Mouse (Mus musculus): ENCODE results near the gene Slc12a5. TPM values are rescaled to one million over a fixed set of nuclear protein-coding genes. Genes with fewer than 3 reads are reported as not detected.

Gene Slc12a5
- polyA plus RNA-seq, 1 experiment from 2014 or later: 0.84 TPM

GRCm38 (mm10) chr2:165034131-165035057 lies 73.8 kb downstream of the Slc12a5 start, which contains the start of gene Ncoa5:
Gene Ncoa5, minus strand, starts transcription at chr2:165034867.
- peak; percentile 98 for DNase-seq (ENCODE audit: low spot score)
- Histone ChIP-seq H3K27me3 (replicated peaks; ENCODE audit: insufficient read depth, low read length) (no peaks in the 10 kb centered on the region), H3K4me3 (ENCODE audit: low read depth, low read length) (peak within 1 kb of the TSS; percentile 85), H3K4me2 (replicated peaks; ENCODE audit: low read depth, low read length) (peak within 1 kb of the TSS; percentile 87), H3K27ac (ENCODE audit: low read length) (peak within 1 kb of the TSS; percentile 59; the same call in 1 of the 2 replicates), H3K4me1 (ENCODE audit: insufficient read depth, low read depth, low read length) (peaks cover 8% of the 10 kb centered on the region; the same call in 1 of the 2 replicates), H3K9ac (replicated peaks; ENCODE audit: low read depth) (peak within 1 kb of the TSS; percentile 65), H3K36me3 (ENCODE audit: insufficient read depth, low read length) (no peaks in the 10 kb centered on the region), H3K9me3 (ENCODE audit: low read length) (no peaks in the 10 kb centered on the region)
- TF ChIP-seq EP300 (IDR thresholded peaks at IDR 0.05) (no peak), CTCF (IDR thresholded peaks at IDR 0.05) (peak; percentile 57)
- 2% methylated on average over 85 of the region's 111 CpGs for WGBS
- peak; percentile 98 for ATAC-seq

- no peaks in the 10 kb centered on the region for H3K9me3 ChIP-seq (ENCODE audit: low read length)
- H3K36me3 ChIP-seq (ENCODE audit: insufficient read depth, low read length): no peaks in the 10 kb centered on the region
- H3K27ac ChIP-seq (ENCODE audit: low read length): no peak overlapping the region; the same call in 1 of the 2 replicates
- peak overlapping the region; percentile 85; the same call in 1 of the 2 replicates for H3K4me3 ChIP-seq (ENCODE audit: low read depth, low read length)
- H3K4me1 ChIP-seq (ENCODE audit: insufficient read depth, low read depth, low read length): peaks cover 8% of the 10 kb centered on the region; the same call in 1 of the 2 replicates
- H3K4me2 ChIP-seq (replicated peaks; ENCODE audit: low read depth, low read length): peak overlapping the region; percentile 87
- ATAC-seq: no peak
- H3K27me3 ChIP-seq (replicated peaks; ENCODE audit: insufficient read depth, low read length): no peaks in the 10 kb centered on the region
- TF ChIP-seq CTCF (IDR thresholded peaks at IDR 0.05) (no peak), EP300 (IDR thresholded peaks at IDR 0.05) (no peak)
- DNase-seq (ENCODE audit: low spot score): no peak
- H3K9ac ChIP-seq (replicated peaks; ENCODE audit: low read depth): no peak overlapping the region
- WGBS: 50% methylated on average over 5 of the region's 5 CpGs
Observed at GRCm38 (mm10) chr2:165035058-165035431, 74.4 kb downstream of the Slc12a5 start.

DNA sequence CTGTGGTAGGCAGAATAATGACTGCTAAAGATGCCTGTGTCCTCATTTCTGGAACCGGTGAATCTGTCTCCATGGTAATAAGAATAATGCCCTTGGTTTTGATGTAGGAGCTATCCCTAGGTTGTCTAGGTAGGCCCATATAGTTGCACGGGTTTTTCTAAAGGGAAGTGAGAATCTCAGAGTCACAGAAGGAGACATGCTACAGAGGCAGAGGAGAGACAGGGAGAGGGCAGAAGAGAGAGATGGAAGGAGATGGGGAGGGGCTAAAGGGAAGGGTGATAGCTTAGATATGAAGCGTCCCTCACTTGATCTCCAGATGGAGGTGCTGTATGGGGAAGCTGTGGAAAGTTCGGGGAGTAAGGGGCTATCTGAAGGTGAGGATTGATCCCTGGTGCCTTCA lies 76.8 kb downstream of the Slc12a5 start:
- no peaks in the 10 kb centered on the region for H3K9me3 ChIP-seq (ENCODE audit: low read length)
- H3K36me3 ChIP-seq (ENCODE audit: insufficient read depth, low read length): no peaks in the 10 kb centered on the region
- ATAC-seq: no peak
- no peak overlapping the region for H3K4me3 ChIP-seq (ENCODE audit: low read depth, low read length)
- H3K9ac ChIP-seq (replicated peaks; ENCODE audit: low read depth): no peak overlapping the region
- TF ChIP-seq CTCF (IDR thresholded peaks at IDR 0.05) (no peak), EP300 (IDR thresholded peaks at IDR 0.05) (no peak)
- no peak overlapping the region for H3K27ac ChIP-seq (ENCODE audit: low read length)
- DNase-seq (ENCODE audit: low spot score): no peak
- H3K4me1 ChIP-seq (ENCODE audit: insufficient read depth, low read depth, low read length): peaks cover 8% of the 10 kb centered on the region; the same call in 1 of the 2 replicates
- WGBS: 57% methylated on average over 4 of the region's 4 CpGs
- H3K4me2 ChIP-seq (replicated peaks; ENCODE audit: low read depth, low read length): no peak overlapping the region
- H3K27me3 ChIP-seq (replicated peaks; ENCODE audit: insufficient read depth, low read length): no peaks in the 10 kb centered on the region

DNA sequence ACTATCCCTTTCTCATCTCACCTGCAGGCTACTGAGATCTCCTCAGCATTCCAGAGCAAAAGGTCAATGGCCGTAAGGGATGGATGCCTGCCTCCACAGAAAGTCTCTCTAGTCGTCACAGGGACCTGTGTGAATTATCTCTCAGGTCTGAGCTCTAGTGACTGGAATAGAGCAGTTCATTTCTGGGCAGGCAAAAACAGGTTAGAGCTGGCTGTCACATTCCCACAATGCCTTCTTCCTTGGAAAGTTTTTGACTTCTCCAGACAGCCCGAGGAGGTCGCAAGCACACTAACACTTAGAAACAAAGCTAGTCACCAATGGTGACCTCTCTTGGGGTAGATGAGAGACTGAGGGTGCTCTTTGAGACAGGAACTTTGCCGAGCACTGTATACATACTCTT lies 81.5 kb downstream of the Slc12a5 start:
- DNase-seq (ENCODE audit: low spot score) (no peak), ATAC-seq (no peak)
- no peaks in the 10 kb centered on the region for H3K36me3 ChIP-seq (ENCODE audit: insufficient read depth, low read length)
- H3K4me1 ChIP-seq (ENCODE audit: insufficient read depth, low read depth, low read length): no peaks in the 10 kb centered on the region
- no peak for TF ChIP-seq EP300 (IDR thresholded peaks at IDR 0.05)
- TF ChIP-seq CTCF (IDR thresholded peaks at IDR 0.05): no peak
- H3K4me3 ChIP-seq (ENCODE audit: low read depth, low read length): no peak overlapping the region
- no peak overlapping the region for H3K27ac ChIP-seq (ENCODE audit: low read length)
- no peaks in the 10 kb centered on the region for H3K9me3 ChIP-seq (ENCODE audit: low read length)
- H3K9ac ChIP-seq (replicated peaks; ENCODE audit: low read depth): no peak overlapping the region
- WGBS: 64% methylated on average over 5 of the region's 5 CpGs
- H3K27me3 ChIP-seq (replicated peaks; ENCODE audit: insufficient read depth, low read length): no peaks in the 10 kb centered on the region
- no peak overlapping the region for H3K4me2 ChIP-seq (replicated peaks; ENCODE audit: low read depth, low read length)

- no peak overlapping the region for H3K4me3 ChIP-seq (ENCODE audit: low read depth, low read length)
- 0 out of 2 replicates have a peak overlapping the region, but pooled peaks have one; percentile 1 for H3K4me2 ChIP-seq (replicated peaks; ENCODE audit: low read depth, low read length)
- TF ChIP-seq EP300 (IDR thresholded peaks at IDR 0.05): no peak
- no peak for TF ChIP-seq CTCF (IDR thresholded peaks at IDR 0.05)
- no peak overlapping the region for H3K27ac ChIP-seq (ENCODE audit: low read length)
- H3K4me1 ChIP-seq (ENCODE audit: insufficient read depth, low read depth, low read length): no peaks in the 10 kb centered on the region
- ATAC-seq (peak; percentile 37), DNase-seq (ENCODE audit: low spot score) (peak; percentile 62)
- no peaks in the 10 kb centered on the region for H3K36me3 ChIP-seq (ENCODE audit: insufficient read depth, low read length)
- 20% methylated on average over 17 of the region's 17 CpGs for WGBS
- no peak overlapping the region for H3K9ac ChIP-seq (replicated peaks; ENCODE audit: low read depth)
- H3K9me3 ChIP-seq (ENCODE audit: low read length): no peaks in the 10 kb centered on the region
- no peaks in the 10 kb centered on the region for H3K27me3 ChIP-seq (replicated peaks; ENCODE audit: insufficient read depth, low read length)
Observed at GRCm38 (mm10) chr2:165043090-165043636, 82.6 kb downstream of the Slc12a5 start.

GRCm38 (mm10) chr2:165043729-165044128 lies 83.1 kb downstream of the Slc12a5 start:
- WGBS: 62% methylated on average over 2 of the region's 2 CpGs
- no peaks in the 10 kb centered on the region for H3K4me1 ChIP-seq (ENCODE audit: insufficient read depth, low read depth, low read length)
- DNase-seq (ENCODE audit: low spot score) (no peak), ATAC-seq (no peak)
- no peak overlapping the region for H3K4me2 ChIP-seq (replicated peaks; ENCODE audit: low read depth, low read length)
- no peaks in the 10 kb centered on the region for H3K27me3 ChIP-seq (replicated peaks; ENCODE audit: insufficient read depth, low read length)
- no peaks in the 10 kb centered on the region for H3K36me3 ChIP-seq (ENCODE audit: insufficient read depth, low read length)
- no peak overlapping the region for H3K27ac ChIP-seq (ENCODE audit: low read length)
- H3K9me3 ChIP-seq (ENCODE audit: low read length): no peaks in the 10 kb centered on the region
- no peak overlapping the region for H3K4me3 ChIP-seq (ENCODE audit: low read depth, low read length)
- no peak overlapping the region for H3K9ac ChIP-seq (replicated peaks; ENCODE audit: low read depth)
- TF ChIP-seq CTCF (IDR thresholded peaks at IDR 0.05) (no peak), EP300 (IDR thresholded peaks at IDR 0.05) (no peak)
